Mouse (Mus musculus) adrenal gland, adult (tissue): ENCODE measurements around the gene Kcnj2.
A peak's percentile ranks its signal among the peaks of the same experiment; 100 is the strongest.

ENCODE experiments used
- DNase-seq, 2 experiments: peaks; one replicate each; pipeline ENCODE4 v3.0.0; 2022 to 2023; ENCODE audit warnings: low spot score in 1 of 2; ENCODE audit not compliant: inconsistent age in 2 of 2

Gene Kcnj2

DNA sequence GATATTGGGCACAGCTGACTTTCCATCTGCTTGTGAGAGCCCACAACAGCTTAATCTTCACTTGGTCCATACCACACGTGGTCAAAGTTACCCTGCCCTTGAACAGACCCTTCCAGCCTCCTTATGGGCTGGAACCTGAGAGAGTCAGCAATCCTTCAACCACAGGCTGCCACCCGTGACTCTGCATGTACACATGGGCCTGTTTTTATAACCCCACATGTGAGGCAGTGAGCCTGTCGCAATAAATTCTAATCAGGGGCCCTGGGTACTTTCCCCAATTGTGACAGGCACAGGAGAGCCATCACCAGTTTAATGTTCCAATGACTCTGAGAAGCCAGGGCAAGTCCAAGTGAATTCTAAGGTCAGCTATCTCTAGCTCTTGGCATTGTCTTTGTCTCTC is 22.8 kb downstream of the Kcnj2 start:
- DNase-seq: no peak

- no peak for DNase-seq
Measured at GRCm38 (mm10) chr11:111091117-111091516, 25.2 kb downstream of the Kcnj2 start.

GRCm38 (mm10) chr11:111092967-111093366 is 27.0 kb downstream of the Kcnj2 start:
- DNase-seq: no peak

GRCm38 (mm10) chr11:111096612-111097011 is 30.6 kb downstream of the Kcnj2 start:
- peak in 1 of 2 experiments; percentile 36 for DNase-seq

- no peak for DNase-seq
Measured at GRCm38 (mm10) chr11:111100131-111100530, 34.2 kb downstream of the Kcnj2 start.

DNA sequence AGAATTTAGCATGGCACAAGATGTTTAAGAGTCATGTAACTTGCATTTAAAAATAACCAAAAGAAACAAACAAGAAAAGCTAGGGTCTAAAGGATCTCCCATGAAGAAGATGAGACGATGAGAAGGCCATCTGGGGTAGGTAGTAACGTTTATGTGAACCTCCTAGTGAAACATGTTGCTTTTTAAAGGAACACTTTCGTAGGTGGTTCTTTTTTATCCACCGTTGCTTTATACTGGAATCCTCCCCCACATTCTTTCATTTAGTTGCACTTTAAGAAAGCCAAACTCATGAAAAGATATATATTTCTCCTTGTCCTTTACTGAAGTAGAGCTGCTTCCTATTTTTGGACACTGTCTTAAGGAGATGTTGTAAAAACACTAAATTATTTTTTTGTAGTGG is 34.7 kb downstream of the Kcnj2 start:
- no peak for DNase-seq

DNA sequence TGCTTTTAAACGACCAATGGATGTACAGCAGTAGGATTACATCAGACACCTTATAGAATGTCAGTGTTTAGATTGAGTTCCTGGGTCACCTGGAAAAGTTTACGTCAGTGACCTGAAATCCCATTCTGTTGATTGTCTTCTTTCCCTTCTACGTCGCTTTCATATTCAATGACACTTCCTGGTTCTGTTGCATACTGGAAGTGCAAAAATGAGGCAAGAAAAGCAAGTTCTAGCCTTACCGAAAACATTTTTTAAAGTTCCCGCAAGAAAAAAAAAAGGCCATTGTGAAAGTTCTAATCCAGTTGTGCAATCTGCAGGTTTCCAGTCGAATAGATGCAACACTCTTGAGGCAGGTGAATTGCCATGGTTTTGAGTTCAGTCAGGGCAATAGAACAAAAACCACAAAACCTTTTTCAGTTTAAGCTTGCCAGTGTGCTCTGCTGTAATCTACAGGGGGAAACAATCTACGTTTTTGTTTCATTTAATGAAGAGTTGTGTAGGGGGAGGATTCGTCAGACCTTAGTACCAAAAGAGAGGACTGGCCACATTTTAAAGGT is 35.7 kb downstream of the Kcnj2 start:
- no peak for DNase-seq

- DNase-seq: no peak
Measured at GRCm38 (mm10) chr11:111104422-111104821, 38.5 kb downstream of the Kcnj2 start.

GRCm38 (mm10) chr11:111108130-111108529 is 42.2 kb downstream of the Kcnj2 start:
- DNase-seq: no peak

DNA sequence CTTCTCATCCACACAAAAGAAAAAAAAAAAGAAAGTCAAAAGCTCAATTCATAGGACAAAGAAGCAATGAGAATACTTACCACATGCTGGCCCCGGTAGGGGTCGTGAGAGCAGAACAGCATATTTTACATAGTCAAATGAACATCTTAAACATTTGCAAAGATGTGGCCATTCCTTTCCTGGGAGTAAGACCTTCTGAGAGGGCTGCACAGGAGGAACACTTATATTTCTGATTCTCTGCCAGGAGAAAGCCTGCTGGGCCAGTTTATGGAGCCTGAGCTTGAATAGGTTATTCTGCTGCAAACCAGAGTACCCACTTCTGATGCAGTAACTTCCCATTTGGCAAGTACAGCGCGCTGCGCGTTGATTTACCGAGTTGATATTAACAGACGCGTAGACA is 55.5 kb downstream of the Kcnj2 start:
- DNase-seq: peak in 1 of 2 experiments; percentile 40

GRCm38 (mm10) chr11:111123324-111123723 is 57.4 kb downstream of the Kcnj2 start:
- DNase-seq: peak in 1 of 2 experiments; percentile 11

DNA sequence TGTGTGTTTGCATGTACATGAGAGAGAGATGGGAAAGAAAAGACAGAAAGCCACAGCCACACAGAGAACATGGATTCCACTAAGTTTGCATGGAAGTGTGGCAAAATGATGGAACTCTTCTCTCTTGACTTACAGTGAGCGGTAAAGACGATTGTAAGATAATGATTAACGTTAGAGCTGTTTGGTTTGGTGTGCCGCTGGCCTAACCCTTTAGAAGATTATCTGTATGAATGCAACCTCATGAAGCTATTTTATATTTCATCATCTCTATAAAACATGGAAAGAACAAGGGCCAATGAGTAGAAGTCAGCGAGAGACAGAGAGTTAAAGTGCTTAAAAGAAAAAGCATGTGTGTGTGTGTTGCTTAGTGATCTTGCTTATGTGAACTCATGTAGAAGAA is 60.0 kb downstream of the Kcnj2 start:
- DNase-seq: no peak
